Mouse (Mus musculus) ES-Bruce4 (cell line): ENCODE measurements around the gene Gcgr.

ENCODE experiments used
- EP300 ChIP-seq: IDR thresholded peaks from 2 replicates; pipeline ENCODE4 v1.6.1; 2011; ENCODE audit warnings: low read depth, low read length; ENCODE audit not compliant: insufficient read depth
- POLR2A ChIP-seq: IDR thresholded peaks from one replicate; pipeline ENCODE4 v1.8.1; 2011; ENCODE audit warnings: low read length; ENCODE audit not compliant: insufficient read depth

GRCm38 (mm10) chr11:120582268-120582981 is 51.9 kb downstream of the Gcgr start:
- TF ChIP-seq POLR2A (no peak), EP300 (no peak)
